Mouse (Mus musculus) stomach, postnatal 0 days (tissue): ENCODE results near the gene Slc6a5.

ENCODE experiments used
- CTCF ChIP-seq: IDR thresholded peaks from 2 replicates; pipeline ENCODE4 v1.5.1; 2016; ENCODE audit warnings: antibody characterized with exemption, low read depth, mild to moderate bottlenecking, moderate library complexity
- EP300 ChIP-seq: optimal IDR thresholded peaks from 2 replicates; pipeline ENCODE3; 2016; ENCODE audit warnings: antibody characterized with exemption

GRCm38 (mm10) chr7:49984698-49985097, 74.8 kb downstream of the Slc6a5 start:
- TF ChIP-seq CTCF (no peak), EP300 (no peak)
